Mouse (Mus musculus): ENCODE results near the gene Slc35f4. TPM values are rescaled to one million over a fixed set of nuclear protein-coding genes. Genes with fewer than 3 reads are reported as not detected.

Slc35f4 gene
- polyA plus RNA-seq, 1 experiment from 2014 or later = 0.07 TPM

GRCm38 (mm10) chr14:49460799-49461198 lies 65.0 kb downstream of the Slc35f4 start:
- no peak overlapping the region for H3K4me3 ChIP-seq
- H3K36me3 ChIP-seq (replicated peaks) = no peaks in the 10 kb centered on the region
- H3K4me1 ChIP-seq = no peaks in the 10 kb centered on the region
- WGBS = 82% methylated on average over 3 of the region's 3 CpGs
- H3K27me3 ChIP-seq (replicated peaks; ENCODE audit: low read depth, poor library complexity, severe bottlenecking) = no peaks in the 10 kb centered on the region
- DNase-seq (ENCODE audit: low spot score) = no peak
- no peak overlapping the region for H3K27ac ChIP-seq (replicated peaks)
- no peaks in the 10 kb centered on the region for H3K9me3 ChIP-seq

GRCm38 (mm10) chr14:49454283-49454914 lies 71.4 kb downstream of the Slc35f4 start:
- Histone ChIP-seq H3K36me3 (replicated peaks) (no peaks in the 10 kb centered on the region), H3K9me3 (no peaks in the 10 kb centered on the region), H3K27ac (replicated peaks) (no peak overlapping the region), H3K4me3 (no peak overlapping the region), H3K4me1 (no peaks in the 10 kb centered on the region), H3K27me3 (replicated peaks; ENCODE audit: low read depth, poor library complexity, severe bottlenecking) (no peaks in the 10 kb centered on the region)
- no peak for DNase-seq (ENCODE audit: low spot score)
- WGBS = 87% methylated on average over 6 of the region's 6 CpGs

- Histone ChIP-seq H3K9me3 (no peaks in the 10 kb centered on the region), H3K4me3 (no peak overlapping the region), H3K4me1 (no peaks in the 10 kb centered on the region), H3K36me3 (replicated peaks) (no peaks in the 10 kb centered on the region), H3K27me3 (replicated peaks; ENCODE audit: low read depth, poor library complexity, severe bottlenecking) (no peaks in the 10 kb centered on the region), H3K27ac (replicated peaks) (no peak overlapping the region)
- DNase-seq (ENCODE audit: low spot score) = no peak
- 50% methylated on average over 3 of the region's 3 CpGs for WGBS
Measured at GRCm38 (mm10) chr14:49453782-49454181, 72.1 kb downstream of the Slc35f4 start.

- Histone ChIP-seq H3K27ac (replicated peaks) (no peak overlapping the region), H3K27me3 (replicated peaks; ENCODE audit: low read depth, poor library complexity, severe bottlenecking) (no peaks in the 10 kb centered on the region), H3K4me3 (no peak overlapping the region), H3K36me3 (replicated peaks) (no peaks in the 10 kb centered on the region), H3K9me3 (no peaks in the 10 kb centered on the region), H3K4me1 (no peaks in the 10 kb centered on the region)
- WGBS = 21% methylated on average over 7 of the region's 7 CpGs
- no peak for DNase-seq (ENCODE audit: low spot score)
Measured at GRCm38 (mm10) chr14:49447669-49448068, 78.2 kb downstream of the Slc35f4 start.

GRCm38 (mm10) chr14:49446461-49446860 lies 79.4 kb downstream of the Slc35f4 start:
- peak; percentile 21 for DNase-seq (ENCODE audit: low spot score)
- Histone ChIP-seq H3K36me3 (replicated peaks) (no peaks in the 10 kb centered on the region), H3K9me3 (no peaks in the 10 kb centered on the region), H3K4me3 (no peak overlapping the region), H3K27ac (replicated peaks) (no peak overlapping the region), H3K27me3 (replicated peaks; ENCODE audit: low read depth, poor library complexity, severe bottlenecking) (no peaks in the 10 kb centered on the region), H3K4me1 (no peaks in the 10 kb centered on the region)
- WGBS = 40% methylated on average over 7 of the region's 7 CpGs

GRCm38 (mm10) chr14:49436811-49437210 lies 89.0 kb downstream of the Slc35f4 start:
- 89% methylated on average over 3 of the region's 3 CpGs for WGBS
- H3K4me1 ChIP-seq = no peaks in the 10 kb centered on the region

GRCm38 (mm10) chr14:49431821-49432220 lies 94.0 kb downstream of the Slc35f4 start:
- Histone ChIP-seq H3K27ac (replicated peaks) (no peak overlapping the region), H3K9me3 (no peaks in the 10 kb centered on the region), H3K27me3 (replicated peaks; ENCODE audit: low read depth, poor library complexity, severe bottlenecking) (no peaks in the 10 kb centered on the region), H3K4me1 (no peaks in the 10 kb centered on the region), H3K4me3 (no peak overlapping the region), H3K36me3 (replicated peaks) (no peaks in the 10 kb centered on the region)
- peak; percentile 46 for DNase-seq (ENCODE audit: low spot score)
- WGBS = 51% methylated on average over 5 of the region's 5 CpGs

More at GRCm38 (mm10) chr14:49436811-49437210, 89.0 kb downstream of the Slc35f4 start:
- no peaks in the 10 kb centered on the region for H3K36me3 ChIP-seq (replicated peaks)
- no peak overlapping the region for H3K27ac ChIP-seq (replicated peaks)
- no peak overlapping the region for H3K4me3 ChIP-seq
- no peaks in the 10 kb centered on the region for H3K27me3 ChIP-seq (replicated peaks; ENCODE audit: low read depth, poor library complexity, severe bottlenecking)
- no peak for DNase-seq (ENCODE audit: low spot score)
- no peaks in the 10 kb centered on the region for H3K9me3 ChIP-seq

- no peak for DNase-seq (ENCODE audit: low spot score)
Measured at GRCm38 (mm10) chr14:49392482-49392881, 133.4 kb downstream of the Slc35f4 start.

GRCm38 (mm10) chr14:49362161-49362560 lies 163.7 kb downstream of the Slc35f4 start:
- WGBS = 64% methylated on average over 2 of the region's 2 CpGs
- H3K4me3 ChIP-seq = no peak overlapping the region
- H3K27ac ChIP-seq (replicated peaks) = no peak overlapping the region
- H3K9me3 ChIP-seq = no peaks in the 10 kb centered on the region
- DNase-seq (ENCODE audit: low spot score) = no peak
- no peaks in the 10 kb centered on the region for H3K4me1 ChIP-seq
- no peaks in the 10 kb centered on the region for H3K36me3 ChIP-seq (replicated peaks)
- H3K27me3 ChIP-seq (replicated peaks; ENCODE audit: low read depth, poor library complexity, severe bottlenecking) = no peaks in the 10 kb centered on the region

More at GRCm38 (mm10) chr14:49392482-49392881, 133.4 kb downstream of the Slc35f4 start:
- no peaks in the 10 kb centered on the region for H3K4me1 ChIP-seq
- H3K27me3 ChIP-seq (replicated peaks; ENCODE audit: low read depth, poor library complexity, severe bottlenecking) = no peaks in the 10 kb centered on the region
- 43% methylated on average over 1 of the region's 1 CpGs for WGBS
- H3K9me3 ChIP-seq = no peaks in the 10 kb centered on the region
- no peaks in the 10 kb centered on the region for H3K36me3 ChIP-seq (replicated peaks)
- H3K4me3 ChIP-seq = no peak overlapping the region
- no peak overlapping the region for H3K27ac ChIP-seq (replicated peaks)

- H3K9me3 ChIP-seq = no peaks in the 10 kb centered on the region
- no peak overlapping the region for H3K27ac ChIP-seq (replicated peaks)
- no peaks in the 10 kb centered on the region for H3K36me3 ChIP-seq (replicated peaks)
- no peak overlapping the region for H3K4me3 ChIP-seq
- no peaks in the 10 kb centered on the region for H3K4me1 ChIP-seq
- no peaks in the 10 kb centered on the region for H3K27me3 ChIP-seq (replicated peaks; ENCODE audit: low read depth, poor library complexity, severe bottlenecking)
- DNase-seq (ENCODE audit: low spot score) = no peak
Measured at GRCm38 (mm10) chr14:49355561-49355960, 170.3 kb downstream of the Slc35f4 start.

- DNase-seq (ENCODE audit: low spot score) = peak; percentile 51
- H3K9me3 ChIP-seq = no peaks in the 10 kb centered on the region
- H3K27ac ChIP-seq (replicated peaks) = no peak overlapping the region
- WGBS = 72% methylated on average over 1 of the region's 1 CpGs
- H3K27me3 ChIP-seq (replicated peaks; ENCODE audit: low read depth, poor library complexity, severe bottlenecking) = no peaks in the 10 kb centered on the region
- no peaks in the 10 kb centered on the region for H3K4me1 ChIP-seq
- H3K4me3 ChIP-seq = no peak overlapping the region
- H3K36me3 ChIP-seq (replicated peaks) = no peaks in the 10 kb centered on the region
Measured at GRCm38 (mm10) chr14:49348897-49349250, 177.0 kb downstream of the Slc35f4 start.

- WGBS = 73% methylated on average over 7 of the region's 7 CpGs
Measured at GRCm38 (mm10) chr14:49348164-49348896, 177.5 kb downstream of the Slc35f4 start.

GRCm38 (mm10) chr14:49345835-49346234 lies 180.0 kb downstream of the Slc35f4 start:
- no peaks in the 10 kb centered on the region for H3K27me3 ChIP-seq (replicated peaks; ENCODE audit: low read depth, poor library complexity, severe bottlenecking)
- no peaks in the 10 kb centered on the region for H3K36me3 ChIP-seq (replicated peaks)
- no peaks in the 10 kb centered on the region for H3K4me1 ChIP-seq
- no peak overlapping the region for H3K27ac ChIP-seq (replicated peaks)
- H3K4me3 ChIP-seq = no peak overlapping the region
- no peaks in the 10 kb centered on the region for H3K9me3 ChIP-seq
- no peak for DNase-seq (ENCODE audit: low spot score)
- 87% methylated on average over 2 of the region's 2 CpGs for WGBS

More at GRCm38 (mm10) chr14:49348164-49348896, 177.5 kb downstream of the Slc35f4 start:
- DNase-seq (ENCODE audit: low spot score) = no peak
- Histone ChIP-seq H3K4me1 (no peaks in the 10 kb centered on the region), H3K27ac (replicated peaks) (no peak overlapping the region), H3K9me3 (no peaks in the 10 kb centered on the region), H3K36me3 (replicated peaks) (no peaks in the 10 kb centered on the region), H3K27me3 (replicated peaks; ENCODE audit: low read depth, poor library complexity, severe bottlenecking) (no peaks in the 10 kb centered on the region), H3K4me3 (no peak overlapping the region)
